Mouse (Mus musculus): Measurements from ENCODE around the gene Rnf151. TPM values are rescaled to one million over a fixed set of nuclear protein-coding genes. Genes with fewer than 3 reads are reported as not detected.

Gene Rnf151
- polyA plus RNA-seq, 1 experiment from 2014 or later: not detected

- H3K4me3 ChIP-seq (ENCODE audit: low read depth, low read length): no peak overlapping the region
- no peak overlapping the region for H3K9ac ChIP-seq (replicated peaks; ENCODE audit: low read depth)
- H3K27ac ChIP-seq (ENCODE audit: low read length): no peak overlapping the region
- no peak for TF ChIP-seq EP300 (IDR thresholded peaks at IDR 0.05)
- no peak for TF ChIP-seq CTCF (IDR thresholded peaks at IDR 0.05)
- ATAC-seq (no peak), DNase-seq (ENCODE audit: low spot score) (no peak)
- no peaks in the 10 kb centered on the region for H3K36me3 ChIP-seq (ENCODE audit: insufficient read depth, low read length)
- H3K27me3 ChIP-seq (replicated peaks; ENCODE audit: insufficient read depth, low read length): no peaks in the 10 kb centered on the region
- H3K4me1 ChIP-seq (ENCODE audit: insufficient read depth, low read depth, low read length): peaks cover 5% of the 10 kb centered on the region; the same call in 1 of the 2 replicates
- WGBS: 60% methylated on average over 17 of the region's 17 CpGs
- H3K9me3 ChIP-seq (ENCODE audit: low read length): no peaks in the 10 kb centered on the region
- no peak overlapping the region for H3K4me2 ChIP-seq (replicated peaks; ENCODE audit: low read depth, low read length)
These were observed 10.3 kb upstream of the Rnf151 start for GRCm38 (mm10) chr17:24728184-24728583.

GRCm38 (mm10) chr17:24727618-24728017, 9.8 kb upstream of the Rnf151 start, which contains the start of gene Rpl3l:
TSS of gene Rpl3l (plus strand) at chr17:24727820.
- no peaks in the 10 kb centered on the region for H3K27me3 ChIP-seq (replicated peaks; ENCODE audit: insufficient read depth, low read length)
- H3K4me1 ChIP-seq (ENCODE audit: insufficient read depth, low read depth, low read length): peaks cover 7% of the 10 kb centered on the region; the same call in 1 of the 2 replicates
- no peak within 1 kb of the TSS for H3K4me2 ChIP-seq (replicated peaks; ENCODE audit: low read depth, low read length)
- 57% methylated on average over 2 of the region's 2 CpGs for WGBS
- no peak within 1 kb of the TSS for H3K27ac ChIP-seq (ENCODE audit: low read length)
- H3K36me3 ChIP-seq (ENCODE audit: insufficient read depth, low read length): no peaks in the 10 kb centered on the region
- H3K9me3 ChIP-seq (ENCODE audit: low read length): no peaks in the 10 kb centered on the region
- TF ChIP-seq EP300 (IDR thresholded peaks at IDR 0.05) (no peak), CTCF (IDR thresholded peaks at IDR 0.05) (no peak)
- H3K4me3 ChIP-seq (ENCODE audit: low read depth, low read length): no peak within 1 kb of the TSS
- DNase-seq (ENCODE audit: low spot score): no peak
- H3K9ac ChIP-seq (replicated peaks; ENCODE audit: low read depth): no peak within 1 kb of the TSS
- no peak for ATAC-seq

- DNase-seq (ENCODE audit: low spot score) (no peak), ATAC-seq (no peak)
- Histone ChIP-seq H3K27me3 (replicated peaks; ENCODE audit: insufficient read depth, low read length) (no peaks in the 10 kb centered on the region), H3K4me3 (ENCODE audit: low read depth, low read length) (no peak overlapping the region), H3K27ac (ENCODE audit: low read length) (no peak overlapping the region), H3K4me1 (ENCODE audit: insufficient read depth, low read depth, low read length) (peaks cover 7% of the 10 kb centered on the region; the same call in 1 of the 2 replicates), H3K36me3 (ENCODE audit: insufficient read depth, low read length) (peaks cover 11% of the 10 kb centered on the region; the same call in 1 of the 2 replicates), H3K9me3 (ENCODE audit: low read length) (no peaks in the 10 kb centered on the region), H3K4me2 (replicated peaks; ENCODE audit: low read depth, low read length) (no peak overlapping the region), H3K9ac (replicated peaks; ENCODE audit: low read depth) (no peak overlapping the region)
- no peak for TF ChIP-seq CTCF (IDR thresholded peaks at IDR 0.05)
- TF ChIP-seq EP300 (IDR thresholded peaks at IDR 0.05): no peak
- 71% methylated on average over 3 of the region's 3 CpGs for whole genome bisulfite sequencing
These were observed 8.0 kb upstream of the Rnf151 start for GRCm38 (mm10) chr17:24725637-24726390.

- peak; percentile 73 for ATAC-seq
- under 1% methylated on average over 30 of the region's 30 CpGs for WGBS
These were observed 6.3 kb upstream of the Rnf151 start, which contains the start of gene Ndufb10 for GRCm38 (mm10) chr17:24724184-24724583. TSS of gene Ndufb10 (minus strand) at chr17:24724478.

GRCm38 (mm10) chr17:24723881-24724180, 6.0 kb upstream of the Rnf151 start:
- Histone ChIP-seq H3K36me3 (ENCODE audit: insufficient read depth, low read length) (peaks cover 11% of the 10 kb centered on the region; the same call in 1 of the 2 replicates), H3K9ac (replicated peaks; ENCODE audit: low read depth) (peak overlapping the region; percentile 92), H3K9me3 (ENCODE audit: low read length) (no peaks in the 10 kb centered on the region), H3K4me3 (ENCODE audit: low read depth, low read length) (peak overlapping the region; percentile 62), H3K4me1 (ENCODE audit: insufficient read depth, low read depth, low read length) (peaks cover 9% of the 10 kb centered on the region; the same call in 1 of the 2 replicates), H3K27ac (ENCODE audit: low read length) (peak overlapping the region; percentile 86), H3K27me3 (replicated peaks; ENCODE audit: insufficient read depth, low read length) (no peaks in the 10 kb centered on the region), H3K4me2 (replicated peaks; ENCODE audit: low read depth, low read length) (peak overlapping the region; percentile 91)
- ATAC-seq: no peak
- 0% methylated on average over 15 of the region's 15 CpGs for WGBS
- no peak for TF ChIP-seq EP300 (IDR thresholded peaks at IDR 0.05)
- no peak for TF ChIP-seq CTCF (IDR thresholded peaks at IDR 0.05)
- DNase-seq (ENCODE audit: low spot score): peak; percentile 25

More at GRCm38 (mm10) chr17:24724184-24724583, 6.3 kb upstream of the Rnf151 start, which contains the start of gene Ndufb10:
- H3K27ac ChIP-seq (ENCODE audit: low read length): peak within 1 kb of the TSS; percentile 86
- no peaks in the 10 kb centered on the region for H3K27me3 ChIP-seq (replicated peaks; ENCODE audit: insufficient read depth, low read length)
- H3K4me1 ChIP-seq (ENCODE audit: insufficient read depth, low read depth, low read length): peaks cover 7% of the 10 kb centered on the region; the same call in 1 of the 2 replicates
- H3K4me2 ChIP-seq (replicated peaks; ENCODE audit: low read depth, low read length): peak within 1 kb of the TSS; percentile 91
- TF ChIP-seq CTCF (IDR thresholded peaks at IDR 0.05) (peak; percentile 99), EP300 (IDR thresholded peaks at IDR 0.05) (no peak)
- H3K4me3 ChIP-seq (ENCODE audit: low read depth, low read length): peak within 1 kb of the TSS; percentile 62
- peaks cover 11% of the 10 kb centered on the region; the same call in 1 of the 2 replicates for H3K36me3 ChIP-seq (ENCODE audit: insufficient read depth, low read length)
- no peaks in the 10 kb centered on the region for H3K9me3 ChIP-seq (ENCODE audit: low read length)
- peak within 1 kb of the TSS; percentile 92 for H3K9ac ChIP-seq (replicated peaks; ENCODE audit: low read depth)
- DNase-seq (ENCODE audit: low spot score): peak; percentile 97

GRCm38 (mm10) chr17:24723122-24723880, 5.4 kb upstream of the Rnf151 start:
- DNase-seq (ENCODE audit: low spot score) (no peak), ATAC-seq (no peak)
- H3K27me3 ChIP-seq (replicated peaks; ENCODE audit: insufficient read depth, low read length): no peaks in the 10 kb centered on the region
- H3K9ac ChIP-seq (replicated peaks; ENCODE audit: low read depth): peak overlapping the region; percentile 92
- 3% methylated on average over 12 of the region's 12 CpGs for WGBS
- H3K27ac ChIP-seq (ENCODE audit: low read length): peak overlapping the region; percentile 86
- H3K4me2 ChIP-seq (replicated peaks; ENCODE audit: low read depth, low read length): peak overlapping the region; percentile 91
- TF ChIP-seq CTCF (IDR thresholded peaks at IDR 0.05) (no peak), EP300 (IDR thresholded peaks at IDR 0.05) (no peak)
- peaks cover 10% of the 10 kb centered on the region; the same call in 1 of the 2 replicates for H3K4me1 ChIP-seq (ENCODE audit: insufficient read depth, low read depth, low read length)
- H3K9me3 ChIP-seq (ENCODE audit: low read length): no peaks in the 10 kb centered on the region
- peak overlapping the region; percentile 62 for H3K4me3 ChIP-seq (ENCODE audit: low read depth, low read length)
- H3K36me3 ChIP-seq (ENCODE audit: insufficient read depth, low read length): peaks cover 11% of the 10 kb centered on the region; the same call in 1 of the 2 replicates

All from lung, postnatal 0 days (tissue).